Mouse (Mus musculus) urinary bladder, postnatal 4 days (tissue): ENCODE measurements at regions not wholly inside any gene's neighbourhood (a gene's known extent, or its start where the extent isn't known, plus 50 kb on each side); places are given as distances from the start of the nearest gene placed in this dataset.
"Not testable (repeated sequence)": the region's sequence is repeated elsewhere in the genome, so short reads cannot be mapped to it uniquely, and the experiment has no call there.

ENCODE experiments used
- DNase-seq, 2 experiments: peaks; one replicate each; pipeline ENCODE4 v3.0.0; 2021 to 2022; ENCODE audit warnings: low spot score in 2 of 2

GRCm38 (mm10) chr17:66206074-66206473, 82.8 kb downstream of the Ddx11 start:
- DNase-seq: no peak

- peak in 1 of 2 experiments; percentile 45 for DNase-seq
These were observed 84.6 kb downstream of the Ddx11 start for GRCm38 (mm10) chr17:66207653-66208497.

DNA sequence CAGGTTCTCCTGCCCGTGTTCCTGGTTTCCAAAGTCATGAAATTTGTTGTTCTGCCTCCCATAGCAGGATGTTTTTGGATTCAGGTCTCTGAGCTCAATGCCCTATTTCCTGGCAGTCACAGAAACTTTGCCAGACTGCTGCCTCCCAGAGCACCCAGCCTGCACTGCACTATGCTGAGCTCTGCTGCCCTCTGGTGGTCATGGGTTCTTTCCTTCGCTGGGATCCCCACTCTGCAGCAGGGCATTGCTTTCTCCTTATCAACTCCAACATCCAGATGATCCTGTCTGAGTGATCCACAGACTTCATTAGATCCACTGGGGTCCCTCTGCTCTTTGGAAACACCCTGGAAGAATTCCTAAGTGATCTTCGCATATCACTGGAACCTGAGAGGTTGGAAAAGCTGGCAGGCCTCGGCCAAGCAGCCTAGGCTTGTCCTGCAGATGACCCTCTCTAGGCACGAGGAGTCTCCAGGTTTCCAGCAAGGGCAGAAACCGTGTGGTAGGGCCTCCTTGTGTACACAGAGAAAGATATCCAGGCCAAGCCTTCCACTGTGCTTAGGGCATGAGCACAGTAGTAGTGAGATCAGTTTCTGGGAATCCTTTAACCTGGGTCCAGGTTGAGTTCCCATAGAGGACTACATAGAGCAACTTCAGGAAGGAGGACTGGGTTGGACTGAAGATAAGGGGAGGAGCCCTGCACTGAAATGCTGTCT, 85.6 kb downstream of the Ddx11 start:
- DNase-seq: not testable (repeated sequence)

GRCm38 (mm10) chr17:66211561-66211960, 88.2 kb downstream of the Ddx11 start:
- no peak for DNase-seq

DNA sequence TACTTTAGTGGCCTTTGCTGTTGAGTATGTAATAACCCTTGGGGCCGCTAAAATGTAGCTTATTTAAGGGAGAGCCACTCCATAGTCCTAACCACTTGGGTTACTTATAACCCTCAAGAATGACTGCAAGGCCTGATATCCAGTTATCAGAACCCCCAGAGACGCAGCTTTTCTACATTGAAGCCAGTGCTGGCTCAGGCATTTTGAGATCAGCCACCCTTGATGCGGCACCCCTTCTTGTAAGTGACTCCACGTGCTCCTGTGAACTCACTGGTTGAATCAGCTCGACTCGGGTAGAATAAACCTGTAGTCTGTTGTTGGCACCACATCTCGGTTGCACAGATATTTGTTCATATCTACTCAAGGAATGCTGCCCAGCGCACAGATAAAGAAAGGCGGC, 89.3 kb downstream of the Ddx11 start:
- DNase-seq: no peak

GRCm38 (mm10) chr17:66218321-66218720, 95.0 kb downstream of the Ddx11 start:
- DNase-seq: no peak

GRCm38 (mm10) chr17:66219669-66220435, 96.5 kb downstream of the Ddx11 start:
- DNase-seq: no peak

- peak in 1 of 2 experiments; percentile 66 for DNase-seq
These were observed 97.9 kb downstream of the Ddx11 start for GRCm38 (mm10) chr17:66221256-66221655.

DNA sequence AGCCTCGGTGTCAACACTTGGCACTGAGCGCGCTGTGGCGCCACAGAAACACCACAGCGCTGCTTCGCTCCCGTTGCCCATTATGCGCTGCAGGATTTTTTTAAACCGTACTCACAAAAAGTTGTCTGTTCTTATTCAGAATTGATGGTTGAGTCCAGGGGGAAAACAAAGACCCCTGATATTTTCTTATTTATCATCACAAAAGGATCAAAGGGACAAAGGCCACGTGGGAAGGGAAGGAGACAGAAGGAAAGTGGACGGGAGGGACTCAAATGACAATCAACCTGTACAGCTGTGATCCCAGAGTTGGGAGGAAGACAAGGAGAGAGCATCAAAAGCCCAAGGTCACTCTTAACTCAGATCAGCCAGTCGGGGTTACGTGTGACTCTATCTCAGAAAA, 100.4 kb downstream of the Ddx11 start:
- no peak for DNase-seq

GRCm38 (mm10) chr17:66224241-66224640, 100.9 kb downstream of the Ddx11 start:
- no peak for DNase-seq

DNA sequence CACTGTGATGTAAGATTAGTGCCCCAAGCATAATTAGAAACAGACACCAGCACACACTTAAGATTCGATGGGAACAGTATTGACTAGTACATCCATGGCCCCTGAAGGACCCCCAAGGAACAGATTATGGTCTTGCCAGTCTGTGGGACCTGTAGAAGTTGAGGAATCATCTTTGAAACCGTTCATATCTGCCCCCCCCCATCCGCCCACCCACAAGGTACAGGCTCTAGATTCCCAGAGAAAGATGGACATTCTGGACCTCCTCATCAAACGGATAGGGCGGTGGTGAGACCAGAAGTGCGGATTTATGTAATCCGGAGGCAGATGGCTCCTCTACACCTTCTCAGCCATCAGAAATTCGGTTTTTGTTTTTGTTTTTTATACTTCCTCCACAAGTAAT, 109.1 kb downstream of the Ddx11 start:
- no peak for DNase-seq

- no peak for DNase-seq
These were observed 109.6 kb downstream of the Ddx11 start for GRCm38 (mm10) chr17:66232891-66233421.

- no peak for DNase-seq
These were observed 110.2 kb downstream of the Ddx11 start for GRCm38 (mm10) chr17:66233451-66233951.

GRCm38 (mm10) chr17:66234432-66234831, 111.1 kb downstream of the Ddx11 start:
- DNase-seq: no peak

- DNase-seq: peak; percentile 70 to 89
These were observed 111.9 kb downstream of the Ddx11 start for GRCm38 (mm10) chr17:66235096-66235805.

GRCm38 (mm10) chr17:66235806-66236335, 112.6 kb downstream of the Ddx11 start:
- DNase-seq: no peak

DNA sequence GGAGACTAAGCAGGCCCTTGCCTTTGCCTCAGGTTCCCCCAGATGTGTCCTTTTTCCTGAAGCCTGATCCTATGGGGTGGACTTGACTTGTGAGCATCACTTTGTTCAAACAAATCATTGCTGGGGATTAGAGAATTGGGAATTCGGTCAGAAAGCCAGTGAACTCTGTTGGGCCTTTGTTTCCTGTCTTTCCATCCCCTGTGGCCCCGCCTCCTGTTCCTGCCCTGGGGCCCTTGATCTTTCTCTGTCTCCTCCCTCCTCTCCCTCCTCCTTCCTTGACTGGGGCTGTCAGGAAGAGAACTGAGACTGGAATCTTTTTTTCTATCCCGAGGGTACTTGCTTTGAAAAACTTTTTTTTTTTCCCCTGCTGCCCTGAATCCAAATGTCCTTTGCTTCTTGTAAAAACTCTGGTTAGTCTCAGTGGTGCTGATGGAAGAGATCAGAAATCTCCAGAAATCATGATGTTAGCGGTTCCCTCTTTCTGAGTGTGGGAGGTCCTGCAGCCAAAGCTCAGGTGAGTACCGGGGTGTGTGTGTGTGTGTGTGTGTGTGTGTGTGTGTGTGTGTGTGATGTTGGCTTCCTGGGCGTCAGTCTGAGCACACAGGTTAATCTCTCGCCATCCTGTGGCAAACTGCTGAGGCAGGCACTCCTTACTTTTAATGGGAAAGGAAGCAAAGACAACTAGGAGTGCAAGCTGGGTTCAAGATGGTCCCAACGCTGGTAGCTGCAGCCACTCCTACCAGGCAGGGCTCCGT, 118.7 kb downstream of the Ddx11 start:
- no peak for DNase-seq

GRCm38 (mm10) chr17:66244183-66244582, 120.9 kb downstream of the Ddx11 start:
- no peak for DNase-seq

DNA sequence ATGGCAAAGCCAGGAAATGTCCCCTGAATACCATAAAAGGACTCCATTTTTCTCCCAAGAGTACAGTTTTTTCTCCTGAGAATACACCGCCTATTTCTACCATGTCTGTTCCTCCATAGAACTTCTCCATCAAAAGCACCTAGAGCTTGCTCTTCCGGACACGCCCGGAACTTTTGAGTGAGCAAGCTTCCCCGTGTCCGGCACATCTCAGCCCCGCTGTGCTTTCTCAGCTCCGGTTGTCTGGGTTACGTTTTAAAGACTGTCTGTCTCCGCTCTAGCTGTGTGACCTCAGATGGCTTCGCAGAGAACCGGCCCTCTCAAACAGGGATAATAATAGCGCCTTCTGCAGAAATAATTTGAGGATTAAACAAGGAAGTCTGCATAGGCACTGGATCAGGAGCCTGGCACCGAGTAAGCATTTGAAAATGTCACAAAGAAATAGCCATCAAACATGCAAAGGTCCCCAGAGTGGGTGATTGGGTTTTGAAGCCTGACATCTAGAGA, 122.8 kb downstream of the Ddx11 start:
- DNase-seq: no peak

DNA sequence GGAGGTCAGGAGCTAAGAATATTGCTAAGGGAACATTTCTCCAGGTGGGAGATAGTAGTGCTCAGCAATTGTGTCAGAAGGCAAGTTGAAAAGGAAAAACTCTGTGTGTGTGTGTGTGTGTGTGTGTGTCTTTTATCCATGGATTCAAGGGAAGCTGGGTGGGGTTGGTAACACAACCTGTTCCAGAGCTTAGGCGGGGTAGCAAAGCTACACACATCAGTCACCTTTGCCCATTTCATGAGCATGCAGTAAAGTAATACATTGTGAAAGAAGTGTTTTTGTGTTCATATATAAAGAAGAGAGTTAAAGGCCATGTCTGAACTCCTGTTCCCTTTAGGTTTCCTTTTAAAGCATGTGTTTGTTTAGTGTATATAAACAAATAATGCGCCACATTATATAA, 128.2 kb downstream of the Ddx11 start:
- DNase-seq: no peak
